Mouse (Mus musculus): ENCODE results near the gene Olfr66. TPM values are rescaled to one million over a fixed set of nuclear protein-coding genes. Genes with fewer than 3 reads are reported as not detected.

Olfr66 gene
- total RNA-seq (2021) = not detected

DNA sequence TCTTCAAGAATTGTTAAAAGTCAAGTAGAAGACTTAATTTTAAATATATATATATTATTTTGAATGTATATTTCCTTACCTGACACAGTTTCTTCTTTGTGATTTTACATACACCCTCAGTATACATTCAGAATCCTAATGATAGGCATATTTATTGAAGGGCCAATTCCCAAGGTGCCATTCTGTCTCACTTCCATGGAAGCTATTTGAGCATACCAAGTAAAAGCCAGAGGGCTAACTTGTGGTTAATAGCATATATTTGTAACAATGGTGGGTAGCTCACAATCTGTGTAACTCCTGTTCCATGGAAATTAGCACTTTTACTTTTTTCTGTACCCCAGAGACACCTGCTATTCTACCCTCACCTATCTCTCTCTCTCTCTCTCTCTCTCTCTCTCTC is at the start of gene Olfr66:
Gene Olfr66 (minus strand): TSS at position 101 of the 400 bp plus-strand sequence.
- intact Hi-C loops (cut with DNase I) = no loop called here
- DNase-seq (ENCODE audit: low spot score in 2 of 2) = no peak

GRCm38 (mm10) chr7:103934264-103934663 is 48.2 kb upstream of the Olfr66 start, which contains the start of gene Olfr632:
Olfr632 (plus strand) TSS chr7:103934347.
- intact Hi-C loops (cut with DNase I) = no loop called here
- no peak for DNase-seq (ENCODE audit: low spot score in 2 of 2)

DNA sequence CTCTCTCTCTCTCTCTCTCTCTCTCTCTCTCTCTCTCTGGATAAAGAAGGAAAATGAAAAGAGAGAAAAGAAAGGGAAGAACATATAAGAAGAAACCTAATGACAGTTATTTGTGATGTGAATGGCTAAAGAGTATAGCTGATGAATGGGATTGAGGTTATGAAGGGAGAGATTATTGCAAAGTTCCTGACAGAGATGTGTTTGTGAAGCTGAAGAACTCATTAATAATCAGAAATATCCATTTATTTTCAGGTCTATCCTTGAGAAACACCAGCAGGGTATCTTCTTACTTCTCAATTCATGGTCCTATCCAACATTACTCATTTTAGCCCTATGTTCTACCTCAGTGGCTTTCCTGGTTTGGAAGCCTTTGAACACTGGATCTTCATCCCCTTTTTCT is 42.5 kb upstream of the Olfr66 start, which contains the start of gene Olfr631:
Gene Olfr631 (plus strand): TSS at position 301 of the 400 bp plus-strand sequence.
- no peak for DNase-seq (ENCODE audit: low spot score in 2 of 2)
- intact Hi-C loops (cut with DNase I) = no loop called here

DNA sequence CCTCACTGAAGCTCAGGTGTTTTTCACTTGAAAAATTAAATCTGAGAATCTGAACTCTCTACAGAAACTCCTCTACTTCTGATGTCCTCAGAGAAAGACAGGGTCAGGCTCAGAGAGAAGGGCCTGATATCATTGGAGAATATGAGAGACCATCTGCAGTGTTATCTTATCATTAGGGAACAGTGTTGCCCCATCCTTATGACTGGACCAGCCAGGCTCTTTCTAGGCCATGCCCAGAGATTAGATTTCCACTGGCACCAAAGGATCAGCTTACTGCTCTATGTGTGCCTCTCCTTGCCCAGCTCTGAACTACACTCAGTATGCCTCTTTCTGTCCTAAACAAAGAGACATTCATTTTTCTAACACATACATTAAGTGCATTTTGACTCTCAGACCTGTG is 29.3 kb upstream of the Olfr66 start:
- DNase-seq (ENCODE audit: low spot score in 2 of 2) = no peak
- intact Hi-C loops (cut with DNase I) = no loop called here

DNA sequence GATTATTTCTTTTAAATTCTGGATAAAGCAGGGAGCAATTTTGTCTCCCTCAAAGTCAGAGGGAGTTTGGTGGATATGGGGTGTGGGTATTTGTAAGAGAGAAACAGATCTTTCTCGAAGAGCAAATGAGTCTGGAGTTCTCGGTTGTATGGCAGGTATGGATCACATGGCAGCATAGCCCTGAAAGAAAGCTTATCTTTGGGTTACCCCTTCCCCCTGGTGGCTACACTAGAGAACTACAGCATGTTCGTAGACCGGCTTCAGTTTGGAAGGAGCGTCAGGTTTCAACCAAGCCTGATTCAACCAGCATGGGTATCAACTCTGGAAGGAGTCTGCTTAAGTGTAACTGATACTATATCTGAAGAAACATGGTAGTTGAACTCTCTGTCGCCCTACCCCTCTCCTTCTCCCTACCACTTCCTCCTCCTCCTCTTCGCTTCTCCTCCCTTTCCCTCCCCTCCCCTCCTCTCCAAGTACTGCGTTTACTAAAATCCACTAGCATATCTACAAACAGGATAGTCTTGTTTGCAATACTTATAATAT is 27.0 kb upstream of the Olfr66 start:
- DNase-seq (ENCODE audit: low spot score in 2 of 2) = no peak
- intact Hi-C loops (cut with DNase I) = no loop called here

DNA sequence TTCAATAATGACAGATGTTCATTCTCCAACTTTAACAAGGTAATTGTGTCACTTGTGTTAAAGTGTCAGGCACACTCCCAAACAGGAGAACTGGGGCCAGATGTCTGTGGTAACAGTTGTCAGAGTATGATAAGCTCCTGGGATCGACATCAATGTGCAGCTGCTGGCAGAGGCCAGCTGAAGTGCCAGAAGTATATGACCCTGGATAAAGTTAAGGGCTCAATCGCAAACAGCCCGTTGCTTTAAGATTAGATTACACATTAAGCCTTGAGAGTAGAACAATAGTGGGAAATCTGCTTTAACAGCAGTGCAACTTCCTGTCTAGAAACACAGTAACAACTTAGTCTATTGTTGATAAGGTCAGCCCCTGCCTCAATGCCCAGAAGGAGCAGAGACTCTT is 24.0 kb upstream of the Olfr66 start:
- no peak for DNase-seq (ENCODE audit: low spot score in 2 of 2)
- intact Hi-C loops (cut with DNase I) = no loop called here

GRCm38 (mm10) chr7:103903187-103903586 is 17.1 kb upstream of the Olfr66 start, which contains the start of gene Olfr65:
Olfr65 (plus strand) TSS chr7:103903487.
- intact Hi-C loops (cut with DNase I) = no loop called here
- DNase-seq (ENCODE audit: low spot score in 2 of 2) = no peak

GRCm38 (mm10) chr7:103894385-103894784 is 8.3 kb upstream of the Olfr66 start, which contains the start of gene Olfr64:
Olfr64 (minus strand) TSS chr7:103894485.
- intact Hi-C loops (cut with DNase I) = no loop called here
- DNase-seq (ENCODE audit: low spot score in 2 of 2) = no peak

DNA sequence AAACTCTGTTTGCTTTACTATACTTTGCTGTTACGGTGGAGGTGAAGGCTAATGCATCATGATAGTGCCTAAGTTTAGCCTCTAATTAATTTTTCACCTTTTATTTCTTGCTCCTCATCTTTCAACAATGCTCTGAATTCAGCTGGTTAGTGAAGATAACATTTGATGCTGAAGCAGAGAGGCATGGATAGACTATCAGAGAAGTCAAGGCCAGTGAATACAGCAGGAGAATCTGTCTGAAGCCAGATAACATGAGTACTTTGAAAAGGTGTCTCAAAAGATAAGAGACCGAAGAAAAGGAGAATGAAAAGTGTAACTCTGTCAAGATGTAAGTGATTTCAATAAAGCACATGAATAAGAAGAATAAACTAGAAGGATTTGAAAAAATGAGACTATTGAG is 9.0 kb downstream of the Olfr66 start:
- DNase-seq (ENCODE audit: low spot score in 2 of 2) = no peak
- intact Hi-C loops (cut with DNase I) = no loop called here

GRCm38 (mm10) chr7:103874451-103874850 is 11.6 kb downstream of the Olfr66 start:
- DNase-seq (ENCODE audit: low spot score in 2 of 2) = no peak
- intact Hi-C loops (cut with DNase I) = loop anchor here (5.0 kb wide), 2 partner anchors 1207 to 1362 kb away; no protein-coding TSS in a partner anchor

- intact Hi-C loops (cut with DNase I) = loop anchor here (5.0 kb wide), 2 partner anchors 1206 to 1361 kb away; no protein-coding TSS in a partner anchor
- no peak for DNase-seq (ENCODE audit: low spot score in 2 of 2)
Observed at GRCm38 (mm10) chr7:103873064-103873463, 13.0 kb downstream of the Olfr66 start.

DNA sequence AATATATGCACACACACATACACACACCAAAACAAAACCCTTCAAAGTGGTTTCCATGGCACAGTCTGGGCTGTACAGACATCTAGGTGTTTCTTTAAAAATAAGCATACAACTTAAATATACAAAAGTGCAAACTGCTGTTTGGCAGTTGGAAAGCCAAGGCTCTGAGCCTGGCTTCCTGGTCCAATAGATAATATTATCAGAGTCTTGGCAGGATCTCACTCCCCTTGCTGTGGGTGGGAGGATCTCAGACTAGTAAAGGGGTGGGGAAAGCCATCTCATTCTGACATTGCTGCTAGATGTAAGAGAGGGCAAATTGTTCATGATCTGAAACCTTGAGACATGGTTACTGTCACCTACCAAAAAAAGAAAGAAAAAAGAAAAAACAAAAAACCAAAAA is 15.4 kb downstream of the Olfr66 start:
- DNase-seq (ENCODE audit: low spot score in 2 of 2) = no peak
- intact Hi-C loops (cut with DNase I) = loop anchor here (5.0 kb wide), 2 partner anchors 1203 to 1358 kb away; no protein-coding TSS in a partner anchor

DNA sequence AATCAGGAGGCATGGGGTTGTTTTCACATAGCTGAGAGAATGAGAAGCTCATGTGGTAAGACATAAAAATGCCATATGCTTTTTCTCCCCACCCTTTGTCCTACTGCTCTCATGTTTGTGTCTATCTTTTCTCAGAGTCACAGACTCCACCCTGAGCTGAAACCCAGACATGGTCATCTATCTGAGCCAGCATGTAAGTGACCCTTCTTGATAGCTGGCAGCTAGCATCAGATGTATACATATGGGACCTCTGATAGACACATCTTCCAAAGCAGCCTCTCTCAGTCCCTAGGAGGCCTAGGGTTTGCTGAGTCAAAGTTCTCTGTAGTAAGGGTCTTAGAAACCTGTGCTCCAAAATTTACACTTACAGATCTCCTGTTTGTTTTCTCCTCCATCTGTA is 20.3 kb downstream of the Olfr66 start:
- intact Hi-C loops (cut with DNase I) = no loop called here

GRCm38 (mm10) chr7:103861531-103861930 is 24.5 kb downstream of the Olfr66 start:
- intact Hi-C loops (cut with DNase I) = no loop called here
- DNase-seq (ENCODE audit: low spot score in 2 of 2) = no peak

More for the DNA sequence above, 20.3 kb downstream of the Olfr66 start:
- DNase-seq (ENCODE audit: low spot score in 2 of 2) = no peak

GRCm38 (mm10) chr7:103860855-103861254 is 25.2 kb downstream of the Olfr66 start:
- intact Hi-C loops (cut with DNase I) = no loop called here
- no peak for DNase-seq (ENCODE audit: low spot score in 2 of 2)

GRCm38 (mm10) chr7:103859076-103859475 is 27.0 kb downstream of the Olfr66 start:
- DNase-seq (ENCODE audit: low spot score in 2 of 2) = no peak
- intact Hi-C loops (cut with DNase I) = no loop called here

GRCm38 (mm10) chr7:103854669-103855068 is 31.4 kb downstream of the Olfr66 start:
- DNase-seq (ENCODE audit: low spot score in 2 of 2) = no peak
- intact Hi-C loops (cut with DNase I) = no loop called here

- DNase-seq (ENCODE audit: low spot score in 2 of 2) = no peak
- intact Hi-C loops (cut with DNase I) = no loop called here
Observed at GRCm38 (mm10) chr7:103853090-103853489, 33.0 kb downstream of the Olfr66 start, which contains the start of gene Hbb-y. Hbb-y (minus strand) TSS chr7:103853216.

DNA sequence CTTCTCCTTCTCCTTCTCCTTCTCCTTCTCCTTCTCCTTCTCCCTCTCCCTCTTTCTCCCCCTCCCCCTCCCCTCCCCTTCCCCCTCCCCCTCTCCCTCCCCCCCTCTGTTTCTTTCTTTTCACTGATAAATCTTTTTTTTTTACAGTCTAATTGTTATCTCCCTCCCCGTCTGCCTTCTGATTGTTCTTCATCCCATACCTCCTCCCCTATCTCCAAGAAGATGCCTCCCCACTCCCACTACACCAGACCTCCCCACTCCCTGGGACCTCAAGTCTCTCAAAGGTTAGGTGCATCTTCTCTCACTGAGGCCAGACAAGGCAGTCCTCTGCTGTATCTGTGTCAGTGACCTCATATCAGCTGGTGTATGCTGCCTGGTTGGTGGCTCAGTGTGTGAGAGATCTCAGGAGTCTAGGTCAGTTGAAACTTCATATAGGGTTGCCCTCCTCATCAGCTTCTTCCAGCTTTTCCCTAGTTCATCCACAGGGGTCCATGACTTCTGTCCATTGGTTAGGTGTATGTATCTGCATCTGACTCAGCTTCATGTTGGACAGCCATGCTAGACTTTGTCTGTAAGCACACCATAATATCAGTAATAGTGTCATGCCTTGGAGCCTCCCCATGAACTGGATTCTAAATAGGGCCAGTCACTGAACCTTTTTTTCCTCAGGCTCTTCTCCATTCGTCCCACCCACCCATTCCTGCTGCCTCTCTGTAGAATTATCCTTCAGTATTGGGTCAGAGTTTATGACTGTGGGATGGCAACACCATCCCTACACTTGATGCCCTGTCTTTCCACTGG is 41.3 kb downstream of the Olfr66 start:
- intact Hi-C loops (cut with DNase I) = no loop called here
- DNase-seq (ENCODE audit: low spot score in 2 of 2) = no peak

GRCm38 (mm10) chr7:103843034-103843433 is 43.0 kb downstream of the Olfr66 start, which contains the start of gene Hbb-bh1:
Hbb-bh1 (minus strand) TSS chr7:103843164.
- intact Hi-C loops (cut with DNase I) = no loop called here
- DNase-seq (ENCODE audit: low spot score in 2 of 2) = no peak

- intact Hi-C loops (cut with DNase I) = no loop called here
- no peak for DNase-seq (ENCODE audit: low spot score in 2 of 2)
Observed at GRCm38 (mm10) chr7:103840268-103840667, 45.8 kb downstream of the Olfr66 start, which contains the start of gene Hbb-bh2. Hbb-bh2 (minus strand) TSS chr7:103840520.

All from left cerebral cortex, postnatal 36 days (tissue).